Mouse (Mus musculus): ENCODE measurements around the gene Cdcp1. TPM values are rescaled to one million over a fixed set of nuclear protein-coding genes. Genes with fewer than 3 reads are reported as not detected.
A peak's percentile ranks its signal among the peaks of the same experiment; 100 is the strongest.

The Cdcp1 gene
- polyA plus RNA-seq, 1 experiment from 2014 or later = 6.9 TPM

- WGBS = 88% methylated on average over 9 of the region's 9 CpGs
- H3K4me2 ChIP-seq (replicated peaks; ENCODE audit: low read depth) = no peak overlapping the region
- H3K4me1 ChIP-seq (replicated peaks; ENCODE audit: control insufficient read depth, insufficient read depth, low read length) = no peaks in the 10 kb centered on the region
- TF ChIP-seq CTCF (IDR thresholded peaks at IDR 0.05; ENCODE audit: low read depth) = no peak
- no peaks in the 10 kb centered on the region for H3K9me3 ChIP-seq (ENCODE audit: control insufficient read depth)
- no peak overlapping the region for H3K9ac ChIP-seq (ENCODE audit: low read depth, low read length)
- no peak for ATAC-seq
- peaks cover 35% of the 10 kb centered on the region for H3K36me3 ChIP-seq (ENCODE audit: control insufficient read depth, insufficient read depth)
- H3K4me3 ChIP-seq (ENCODE audit: low read depth, low read length) = no peak overlapping the region
- no peak overlapping the region for H3K27ac ChIP-seq (ENCODE audit: low read depth, low read length)
- H3K27me3 ChIP-seq (replicated peaks; ENCODE audit: control insufficient read depth, insufficient read depth, low read length) = no peaks in the 10 kb centered on the region
Observed at GRCm38 (mm10) chr9:123177380-123178048, 38.3 kb downstream of the Cdcp1 start.

- no peak for ATAC-seq
- TF ChIP-seq CTCF (IDR thresholded peaks at IDR 0.05; ENCODE audit: low read depth) = no peak
- no peaks in the 10 kb centered on the region for H3K4me1 ChIP-seq (replicated peaks; ENCODE audit: control insufficient read depth, insufficient read depth, low read length)
- H3K36me3 ChIP-seq (ENCODE audit: control insufficient read depth, insufficient read depth) = peaks cover 24% of the 10 kb centered on the region
- no peak overlapping the region for H3K4me3 ChIP-seq (ENCODE audit: low read depth, low read length)
- H3K27me3 ChIP-seq (replicated peaks; ENCODE audit: control insufficient read depth, insufficient read depth, low read length) = no peaks in the 10 kb centered on the region
- 92% methylated on average over 4 of the region's 4 CpGs for WGBS
- H3K9me3 ChIP-seq (ENCODE audit: control insufficient read depth) = no peaks in the 10 kb centered on the region
- H3K9ac ChIP-seq (ENCODE audit: low read depth, low read length) = no peak overlapping the region
- no peak overlapping the region for H3K27ac ChIP-seq (ENCODE audit: low read depth, low read length)
- no peak overlapping the region for H3K4me2 ChIP-seq (replicated peaks; ENCODE audit: low read depth)
Observed at GRCm38 (mm10) chr9:123174356-123174755, 41.5 kb downstream of the Cdcp1 start.

GRCm38 (mm10) chr9:123173760-123174159 lies 42.1 kb downstream of the Cdcp1 start:
- Histone ChIP-seq H3K27me3 (replicated peaks; ENCODE audit: control insufficient read depth, insufficient read depth, low read length) (no peaks in the 10 kb centered on the region), H3K9ac (ENCODE audit: low read depth, low read length) (no peak overlapping the region), H3K4me1 (replicated peaks; ENCODE audit: control insufficient read depth, insufficient read depth, low read length) (no peaks in the 10 kb centered on the region), H3K9me3 (ENCODE audit: control insufficient read depth) (no peaks in the 10 kb centered on the region), H3K4me3 (ENCODE audit: low read depth, low read length) (no peak overlapping the region), H3K27ac (ENCODE audit: low read depth, low read length) (no peak overlapping the region), H3K36me3 (ENCODE audit: control insufficient read depth, insufficient read depth) (peaks cover 22% of the 10 kb centered on the region), H3K4me2 (replicated peaks; ENCODE audit: low read depth) (no peak overlapping the region)
- WGBS = 86% methylated on average over 6 of the region's 6 CpGs
- ATAC-seq = no peak
- TF ChIP-seq CTCF (IDR thresholded peaks at IDR 0.05; ENCODE audit: low read depth) = no peak

GRCm38 (mm10) chr9:123165781-123166443 lies 49.9 kb downstream of the Cdcp1 start:
- 91% methylated on average over 3 of the region's 3 CpGs for WGBS

GRCm38 (mm10) chr9:123162985-123163694 lies 52.7 kb downstream of the Cdcp1 start:
- WGBS = 76% methylated on average over 4 of the region's 4 CpGs
- Histone ChIP-seq H3K9me3 (ENCODE audit: control insufficient read depth) (no peaks in the 10 kb centered on the region), H3K9ac (ENCODE audit: low read depth, low read length) (no peak overlapping the region), H3K4me3 (ENCODE audit: low read depth, low read length) (no peak overlapping the region), H3K27me3 (replicated peaks; ENCODE audit: control insufficient read depth, insufficient read depth, low read length) (no peaks in the 10 kb centered on the region), H3K4me2 (replicated peaks; ENCODE audit: low read depth) (no peak overlapping the region), H3K27ac (ENCODE audit: low read depth, low read length) (no peak overlapping the region), H3K4me1 (replicated peaks; ENCODE audit: control insufficient read depth, insufficient read depth, low read length) (no peaks in the 10 kb centered on the region), H3K36me3 (ENCODE audit: control insufficient read depth, insufficient read depth) (no peaks in the 10 kb centered on the region)
- peak; percentile 41; the same call in 1 of the 2 replicates for ATAC-seq
- no peak for TF ChIP-seq CTCF (IDR thresholded peaks at IDR 0.05; ENCODE audit: low read depth)

More at GRCm38 (mm10) chr9:123165781-123166443, 49.9 kb downstream of the Cdcp1 start:
- Histone ChIP-seq H3K36me3 (ENCODE audit: control insufficient read depth, insufficient read depth) (no peaks in the 10 kb centered on the region), H3K27me3 (replicated peaks; ENCODE audit: control insufficient read depth, insufficient read depth, low read length) (no peaks in the 10 kb centered on the region), H3K27ac (ENCODE audit: low read depth, low read length) (no peak overlapping the region), H3K4me2 (replicated peaks; ENCODE audit: low read depth) (no peak overlapping the region), H3K9me3 (ENCODE audit: control insufficient read depth) (no peaks in the 10 kb centered on the region), H3K9ac (ENCODE audit: low read depth, low read length) (no peak overlapping the region), H3K4me1 (replicated peaks; ENCODE audit: control insufficient read depth, insufficient read depth, low read length) (no peaks in the 10 kb centered on the region), H3K4me3 (ENCODE audit: low read depth, low read length) (no peak overlapping the region)
- no peak for TF ChIP-seq CTCF (IDR thresholded peaks at IDR 0.05; ENCODE audit: low read depth)
- ATAC-seq = no peak

GRCm38 (mm10) chr9:123161792-123162191 lies 54.0 kb downstream of the Cdcp1 start:
- ATAC-seq = no peak
- no peaks in the 10 kb centered on the region for H3K9me3 ChIP-seq (ENCODE audit: control insufficient read depth)
- 57% methylated on average over 2 of the region's 2 CpGs for WGBS
- H3K27ac ChIP-seq (ENCODE audit: low read depth, low read length) = no peak overlapping the region
- no peaks in the 10 kb centered on the region for H3K4me1 ChIP-seq (replicated peaks; ENCODE audit: control insufficient read depth, insufficient read depth, low read length)
- H3K36me3 ChIP-seq (ENCODE audit: control insufficient read depth, insufficient read depth) = no peaks in the 10 kb centered on the region
- H3K27me3 ChIP-seq (replicated peaks; ENCODE audit: control insufficient read depth, insufficient read depth, low read length) = no peaks in the 10 kb centered on the region
- TF ChIP-seq CTCF (IDR thresholded peaks at IDR 0.05; ENCODE audit: low read depth) = no peak
- no peak overlapping the region for H3K4me2 ChIP-seq (replicated peaks; ENCODE audit: low read depth)
- H3K9ac ChIP-seq (ENCODE audit: low read depth, low read length) = no peak overlapping the region
- no peak overlapping the region for H3K4me3 ChIP-seq (ENCODE audit: low read depth, low read length)
